Mouse (Mus musculus): Measurements from ENCODE around the gene Gm498. TPM values are rescaled to one million over a fixed set of nuclear protein-coding genes. Genes with fewer than 3 reads are reported as not detected.
A peak's percentile ranks its signal among the peaks of the same experiment; 100 is the strongest.

Gm498 gene
- polyA plus RNA-seq, 1 experiment from 2014 or later, result not detected

- Histone ChIP-seq H3K4me1 (ENCODE audit: control insufficient read depth, insufficient read depth, low read depth, low read length) (no peaks in the 10 kb centered on the region), H3K4me3 (ENCODE audit: low read length) (no peak overlapping the region), H3K9ac (ENCODE audit: low read depth, low read length) (no peak overlapping the region), H3K27me3 (replicated peaks; ENCODE audit: control insufficient read depth, insufficient read depth, low read length) (no peaks in the 10 kb centered on the region), H3K36me3 (ENCODE audit: control insufficient read depth, insufficient read depth, low read length) (no peaks in the 10 kb centered on the region), H3K27ac (ENCODE audit: low read depth, low read length) (no peak overlapping the region), H3K4me2 (ENCODE audit: low read length) (no peak overlapping the region), H3K9me3 (ENCODE audit: control insufficient read depth, low read length) (peaks cover 2% of the 10 kb centered on the region; the same call in 1 of the 2 replicates)
- no peak for ATAC-seq
- 87% methylated on average over 3 of the region's 3 CpGs for WGBS
Observed at GRCm38 (mm10) chr7:143919031-143919679, 52.5 kb downstream of the Gm498 start.

DNA sequence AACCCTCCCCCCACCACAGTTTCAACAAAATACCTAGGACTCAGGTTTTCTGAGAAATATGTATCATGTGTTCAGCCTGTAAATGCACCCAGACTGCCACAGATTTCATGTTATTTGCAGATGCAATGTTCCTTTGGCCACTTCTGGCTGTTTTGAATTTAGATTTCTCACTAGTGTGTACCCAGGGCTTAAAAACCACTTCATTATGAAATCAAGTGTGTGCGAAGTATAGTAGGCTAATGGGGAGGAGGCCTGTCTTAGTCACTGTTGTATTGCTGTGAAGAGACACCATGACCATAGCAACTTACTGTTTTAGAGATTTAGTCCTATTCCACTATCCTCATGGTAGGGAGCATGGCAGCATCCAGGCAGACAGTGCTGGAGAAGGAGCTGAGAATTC, 63.3 kb downstream of the Gm498 start:
- no peaks in the 10 kb centered on the region for H3K27me3 ChIP-seq (replicated peaks; ENCODE audit: control insufficient read depth, insufficient read depth, low read length)
- H3K4me3 ChIP-seq (ENCODE audit: low read length), result no peak overlapping the region
- no peak for ATAC-seq
- no peak overlapping the region for H3K27ac ChIP-seq (ENCODE audit: low read depth, low read length)
- H3K9ac ChIP-seq (ENCODE audit: low read depth, low read length), result no peak overlapping the region
- 93% methylated on average over 1 of the region's 1 CpGs for WGBS
- no peaks in the 10 kb centered on the region for H3K9me3 ChIP-seq (ENCODE audit: control insufficient read depth, low read length)
- H3K4me2 ChIP-seq (ENCODE audit: low read length), result no peak overlapping the region
- no peaks in the 10 kb centered on the region for H3K4me1 ChIP-seq (ENCODE audit: control insufficient read depth, insufficient read depth, low read depth, low read length)
- H3K36me3 ChIP-seq (ENCODE audit: control insufficient read depth, insufficient read depth, low read length), result no peaks in the 10 kb centered on the region

DNA sequence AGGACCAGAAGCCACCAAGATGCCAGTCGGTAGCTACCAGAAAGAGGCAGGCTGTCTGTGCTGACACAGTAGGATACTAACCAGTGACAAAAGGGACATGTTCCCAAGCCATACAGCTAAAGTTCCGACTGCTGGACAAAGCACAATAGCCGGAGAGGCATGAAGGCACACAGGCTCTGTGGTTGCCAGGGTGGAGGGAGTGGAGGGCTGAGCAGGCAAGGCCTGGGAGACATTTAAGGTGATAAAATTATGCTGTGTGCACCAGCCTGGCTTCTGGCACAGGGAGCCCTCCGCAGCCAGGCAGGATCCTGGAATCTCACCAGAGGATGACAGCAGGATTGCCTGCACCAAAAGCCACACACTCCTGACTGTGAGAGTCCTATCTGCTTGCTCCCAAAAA, 72.0 kb downstream of the Gm498 start:
- Histone ChIP-seq H3K9ac (ENCODE audit: low read depth, low read length) (no peak overlapping the region), H3K27ac (ENCODE audit: low read depth, low read length) (peak overlapping the region; percentile 14; the same call in 1 of the 2 replicates), H3K27me3 (replicated peaks; ENCODE audit: control insufficient read depth, insufficient read depth, low read length) (no peaks in the 10 kb centered on the region), H3K9me3 (ENCODE audit: control insufficient read depth, low read length) (no peaks in the 10 kb centered on the region), H3K4me2 (ENCODE audit: low read length) (no peak overlapping the region), H3K4me3 (ENCODE audit: low read length) (no peak overlapping the region), H3K36me3 (ENCODE audit: control insufficient read depth, insufficient read depth, low read length) (no peaks in the 10 kb centered on the region), H3K4me1 (ENCODE audit: control insufficient read depth, insufficient read depth, low read depth, low read length) (no peaks in the 10 kb centered on the region; the same call in 1 of the 2 replicates)
- 20% methylated on average over 4 of the region's 4 CpGs for WGBS
- ATAC-seq, result peak; percentile 88

- H3K36me3 ChIP-seq (ENCODE audit: control insufficient read depth, insufficient read depth, low read length), result no peaks in the 10 kb centered on the region
- no peak overlapping the region for H3K4me3 ChIP-seq (ENCODE audit: low read length)
- H3K9me3 ChIP-seq (ENCODE audit: control insufficient read depth, low read length), result no peaks in the 10 kb centered on the region
- no peak overlapping the region for H3K9ac ChIP-seq (ENCODE audit: low read depth, low read length)
- 46% methylated on average over 3 of the region's 3 CpGs for WGBS
- peak; percentile 57 for ATAC-seq
- no peaks in the 10 kb centered on the region for H3K27me3 ChIP-seq (replicated peaks; ENCODE audit: control insufficient read depth, insufficient read depth, low read length)
- peak overlapping the region; percentile 59; the same call in 1 of the 2 replicates for H3K27ac ChIP-seq (ENCODE audit: low read depth, low read length)
- H3K4me2 ChIP-seq (ENCODE audit: low read length), result no peak overlapping the region
- no peaks in the 10 kb centered on the region; the same call in 1 of the 2 replicates for H3K4me1 ChIP-seq (ENCODE audit: control insufficient read depth, insufficient read depth, low read depth, low read length)
Observed at GRCm38 (mm10) chr7:143939476-143939875, 72.8 kb downstream of the Gm498 start.

DNA sequence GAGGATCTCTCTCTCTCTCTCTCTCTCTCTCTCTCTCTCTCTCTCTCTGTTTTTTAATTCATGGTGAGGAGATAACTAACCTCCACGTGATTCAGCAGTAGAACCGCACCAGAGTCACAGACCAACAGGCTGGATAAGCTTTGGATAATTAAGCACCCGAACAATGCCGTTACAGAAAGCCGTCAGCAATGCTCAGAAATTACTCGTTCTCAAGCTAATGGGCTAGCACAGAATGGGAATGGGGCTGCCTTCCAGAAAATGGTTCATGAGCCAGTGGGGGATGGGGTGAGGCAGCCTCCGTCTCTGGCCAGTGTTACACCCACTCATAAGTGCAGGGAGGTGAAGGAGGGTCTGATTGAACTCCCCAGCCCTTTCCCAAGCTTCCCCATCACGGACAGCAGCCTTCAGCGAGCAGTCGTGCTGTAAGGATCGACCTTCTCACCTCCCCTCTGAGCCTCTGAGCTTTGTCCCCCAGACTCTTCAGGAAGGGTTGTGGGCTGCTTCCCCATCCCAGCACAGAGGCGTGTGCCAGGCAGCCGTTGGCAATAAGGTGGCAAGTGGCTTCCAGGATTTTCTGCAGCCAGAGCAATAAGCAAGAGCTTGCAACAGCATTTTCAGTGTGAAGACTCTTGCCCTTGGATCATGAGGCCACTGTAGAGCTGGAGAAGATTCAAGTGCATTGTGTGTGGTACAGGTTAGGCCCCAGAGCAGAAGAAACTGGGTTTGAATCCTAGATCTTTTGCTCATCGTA, 76.5 kb downstream of the Gm498 start:
- Histone ChIP-seq H3K9me3 (ENCODE audit: control insufficient read depth, low read length) (no peaks in the 10 kb centered on the region), H3K36me3 (ENCODE audit: control insufficient read depth, insufficient read depth, low read length) (no peaks in the 10 kb centered on the region), H3K4me1 (ENCODE audit: control insufficient read depth, insufficient read depth, low read depth, low read length) (no peaks in the 10 kb centered on the region; the same call in none of the 2 replicates), H3K4me3 (ENCODE audit: low read length) (no peak overlapping the region), H3K9ac (ENCODE audit: low read depth, low read length) (no peak overlapping the region), H3K27me3 (replicated peaks; ENCODE audit: control insufficient read depth, insufficient read depth, low read length) (no peaks in the 10 kb centered on the region), H3K27ac (ENCODE audit: low read depth, low read length) (no peak overlapping the region), H3K4me2 (ENCODE audit: low read length) (no peak overlapping the region)
- peak; percentile 38; the same call in 1 of the 2 replicates for ATAC-seq
- WGBS, result 65% methylated on average over 14 of the region's 14 CpGs

DNA sequence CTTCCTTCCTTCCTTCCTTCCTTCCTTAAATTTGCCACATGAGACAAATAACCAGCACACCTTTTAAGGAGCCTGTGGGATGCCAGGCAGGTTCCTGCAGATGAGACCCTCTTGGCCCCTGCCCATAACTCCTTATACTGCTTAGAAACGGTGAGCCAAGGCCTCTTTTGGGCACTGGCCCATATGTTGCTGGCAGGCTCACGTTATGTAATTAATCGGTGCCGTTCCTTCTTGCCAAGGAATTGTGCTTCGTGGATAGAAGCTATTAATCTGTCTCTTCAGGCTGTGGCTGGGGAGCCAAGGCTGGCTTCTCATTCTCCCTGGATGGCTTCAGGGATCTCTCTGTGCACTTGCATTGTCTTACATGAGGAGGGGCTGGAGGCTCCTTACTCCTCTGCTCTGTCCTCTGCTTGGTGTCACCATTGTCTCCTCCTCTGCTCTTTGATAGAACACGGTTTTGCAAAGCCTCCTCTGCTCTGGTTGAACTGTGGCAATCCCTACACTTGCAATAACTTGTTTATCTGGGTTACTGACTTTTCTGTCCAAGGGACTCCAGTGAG, 77.9 kb downstream of the Gm498 start:
- H3K4me2 ChIP-seq (ENCODE audit: low read length), result no peak overlapping the region
- no peaks in the 10 kb centered on the region; the same call in 1 of the 2 replicates for H3K4me1 ChIP-seq (ENCODE audit: control insufficient read depth, insufficient read depth, low read depth, low read length)
- no peaks in the 10 kb centered on the region for H3K36me3 ChIP-seq (ENCODE audit: control insufficient read depth, insufficient read depth, low read length)
- no peaks in the 10 kb centered on the region for H3K9me3 ChIP-seq (ENCODE audit: control insufficient read depth, low read length)
- WGBS, result 26% methylated on average over 6 of the region's 6 CpGs
- no peak overlapping the region for H3K27ac ChIP-seq (ENCODE audit: low read depth, low read length)
- H3K27me3 ChIP-seq (replicated peaks; ENCODE audit: control insufficient read depth, insufficient read depth, low read length), result no peaks in the 10 kb centered on the region
- no peak overlapping the region for H3K9ac ChIP-seq (ENCODE audit: low read depth, low read length)
- peak; percentile 70 for ATAC-seq
- no peak overlapping the region for H3K4me3 ChIP-seq (ENCODE audit: low read length)

Small RNA genes lying within 50 kb of the gene (microRNA-seq; reads per million reads assigned to microRNA genes)
- not detected for gene Mir6404

Other genes with a start within 250 kb of the Gm498 start
- 0.07 and 0.18 TPM in 2 replicates for gene Tnfrsf26, start 238.1 kb upstream of the Gm498 start, polyA plus RNA-seq (2015; fragmentation: Nextera tagmentation; extraction: Ambion mirVana)
- gene Tnfrsf22, start 217.2 kb upstream of the Gm498 start, polyA plus RNA-seq (2015; fragmentation: Nextera tagmentation; extraction: Ambion mirVana), result 2.4 and 5.0 TPM in 2 replicates
- gene Tnfrsf23, start 181.0 kb upstream of the Gm498 start, polyA plus RNA-seq (2015; fragmentation: Nextera tagmentation; extraction: Ambion mirVana), result 0.71 and 1.5 TPM in 2 replicates
- gene Osbpl5, start 109.9 kb upstream of the Gm498 start, polyA plus RNA-seq (2015; fragmentation: Nextera tagmentation; extraction: Ambion mirVana), result 43.7 and 44.9 TPM in 2 replicates
- gene Mrgprg, start 99.8 kb upstream of the Gm498 start, polyA plus RNA-seq (2015; fragmentation: Nextera tagmentation; extraction: Ambion mirVana), result not detected in 2 replicates
- gene Mrgpre, start 82.3 kb upstream of the Gm498 start, polyA plus RNA-seq (2015; fragmentation: Nextera tagmentation; extraction: Ambion mirVana), result 10.8 and 14.2 TPM in 2 replicates
- gene Nadsyn1, start 44.0 kb upstream of the Gm498 start, polyA plus RNA-seq (2015; fragmentation: Nextera tagmentation; extraction: Ambion mirVana), result 6.3 and 7.0 TPM in 2 replicates
- 87.0 and 96.5 TPM in 2 replicates for gene Dhcr7, start 43.7 kb upstream of the Gm498 start, polyA plus RNA-seq (2015; fragmentation: Nextera tagmentation; extraction: Ambion mirVana)
- 8.9 and 9.0 TPM in 2 replicates for gene Shank2, start 135.1 kb downstream of the Gm498 start, polyA plus RNA-seq (2015; fragmentation: Nextera tagmentation; extraction: Ambion mirVana)